Mouse (Mus musculus) c-Kit-positive CD71-negative TER-119-negative erythroid progenitor cells, embryonic 14.5 days (primary cell): Measurements from ENCODE around the gene Apba1.

Experiments used
- DNase-seq: peaks from one replicate; pipeline ENCODE4 v3.0.0-alpha.2; 2013; ENCODE audit warnings: low read depth

The Apba1 gene

GRCm38 (mm10) chr19:23972881-23973649, 214.4 kb downstream of the Apba1 start:
- no peak for DNase-seq

- DNase-seq = no peak
These were observed 219.3 kb downstream of the Apba1 start for GRCm38 (mm10) chr19:23977901-23978443.

- DNase-seq = no peak
These were observed 221.9 kb downstream of the Apba1 start for GRCm38 (mm10) chr19:23980598-23980997.

GRCm38 (mm10) chr19:23984186-23984585, 225.5 kb downstream of the Apba1 start:
- DNase-seq = no peak

GRCm38 (mm10) chr19:23987291-23987690, 228.6 kb downstream of the Apba1 start:
- DNase-seq = no peak

- no peak for DNase-seq
These were observed 229.5 kb downstream of the Apba1 start for GRCm38 (mm10) chr19:23988166-23988565.

GRCm38 (mm10) chr19:23995766-23996399, 237.2 kb downstream of the Apba1 start:
- no peak for DNase-seq
